Mouse (Mus musculus): ENCODE data around the gene Cyfip2.

- TF ChIP-seq CTCF (IDR thresholded peaks at IDR 0.05; ENCODE audit: control insufficient read depth, insufficient read depth, insufficient read length) (no peak), USF1 (IDR thresholded peaks at IDR 0.05; ENCODE audit: low read depth) (no peak), MYOD1 (IDR thresholded peaks at IDR 0.05; ENCODE audit: control insufficient read depth, insufficient read length, low read depth) (no peak), CEBPB (IDR thresholded peaks at IDR 0.05; ENCODE audit: low read depth) (no peak), MYOG (IDR thresholded peaks at IDR 0.05; ENCODE audit: control insufficient read depth, extremely low read depth, insufficient read length) (no peak)
These were observed 19.6 kb upstream of the Cyfip2 start for GRCm38 (mm10) chr11:46332217-46332616.

Data from C2C12 (cell line).